Mouse (Mus musculus): ENCODE results near the gene Dnajc9. TPM values are rescaled to one million over a fixed set of nuclear protein-coding genes. Genes with fewer than 3 reads are reported as not detected.

Dnajc9 gene
- polyA plus RNA-seq, 1 experiment from 2014 or later: 119 TPM

GRCm38 (mm10) chr14:20339415-20339814 is 49.3 kb downstream of the Dnajc9 start:
- Histone ChIP-seq H3K9ac (ENCODE audit: low read depth, low read length) (no peak overlapping the region), H3K9me3 (ENCODE audit: control insufficient read depth, low read length) (no peaks in the 10 kb centered on the region), H3K4me2 (ENCODE audit: low read depth, low read length) (no peak overlapping the region), H3K4me3 (ENCODE audit: low read length) (no peak overlapping the region), H3K36me3 (ENCODE audit: control insufficient read depth, insufficient read depth, low read length) (peaks cover 20% of the 10 kb centered on the region), H3K27ac (ENCODE audit: low read length) (no peak overlapping the region), H3K4me1 (ENCODE audit: control insufficient read depth, insufficient read depth, low read length) (no peaks in the 10 kb centered on the region), H3K27me3 (replicated peaks; ENCODE audit: control insufficient read depth, insufficient read depth, low read length) (no peaks in the 10 kb centered on the region)
- whole genome bisulfite sequencing: 95% methylated on average over 5 of the region's 5 CpGs
- no peak for ATAC-seq

Other genes starting within 250 kb of the Dnajc9 start
- gene Kcnk5, start 207.1 kb downstream of the Dnajc9 start, polyA plus RNA-seq (2015; fragmentation: Nextera tagmentation; extraction: Ambion mirVana): 10.7 and 10.9 TPM in 2 replicates
- gene Kcnk16, start 119.7 kb downstream of the Dnajc9 start, polyA plus RNA-seq (2015; fragmentation: Nextera tagmentation; extraction: Ambion mirVana): 5.6 and 5.7 TPM in 2 replicates
- 15.7 and 16.8 TPM in 2 replicates for gene Nudt13, start 94.2 kb downstream of the Dnajc9 start, polyA plus RNA-seq (2015; fragmentation: Nextera tagmentation; extraction: Ambion mirVana)
- 42.5 and 46.9 TPM in 2 replicates for gene Ecd, start 40.8 kb downstream of the Dnajc9 start, polyA plus RNA-seq (2015; fragmentation: Nextera tagmentation; extraction: Ambion mirVana)
- 24.8 and 25.6 TPM in 2 replicates for gene Fam149b, start 40.7 kb downstream of the Dnajc9 start, polyA plus RNA-seq (2015; fragmentation: Nextera tagmentation; extraction: Ambion mirVana)
- gene Mrps16, start 4.7 kb upstream of the Dnajc9 start, polyA plus RNA-seq (2015; fragmentation: Nextera tagmentation; extraction: Ambion mirVana): 97.6 and 100 TPM in 2 replicates
- 0.12 and 0.18 TPM in 2 replicates for gene Cfap70, start 63.3 kb upstream of the Dnajc9 start, polyA plus RNA-seq (2015; fragmentation: Nextera tagmentation; extraction: Ambion mirVana)
- gene Anxa7, start 91.2 kb upstream of the Dnajc9 start, polyA plus RNA-seq (2015; fragmentation: Nextera tagmentation; extraction: Ambion mirVana): 45.9 TPM in 2 replicates
- gene Mss51, start 108.0 kb upstream of the Dnajc9 start, polyA plus RNA-seq (2015; fragmentation: Nextera tagmentation; extraction: Ambion mirVana): 0.45 and 0.65 TPM in 2 replicates
- 17.3 and 22.6 TPM in 2 replicates for gene Ppp3cb, start 157.7 kb upstream of the Dnajc9 start, polyA plus RNA-seq (2015; fragmentation: Nextera tagmentation; extraction: Ambion mirVana)